Mouse (Mus musculus) bone marrow, adult 2 months (tissue): ENCODE measurements around the gene Gins2.

ENCODE experiments used
- CTCF ChIP-seq: fragments of 200-500 bp; IDR thresholded peaks from 2 replicates; pipeline ENCODE4 v1.5.1; 2011; ENCODE audit warnings: low read length, control low read depth; ENCODE audit not compliant: control insufficient read depth, insufficient read depth
- POLR2A ChIP-seq: fragments of 200-500 bp; IDR thresholded peaks from 2 replicates; pipeline ENCODE4 v1.6.1; 2011; ENCODE audit warnings: low read depth, mild to moderate bottlenecking, control low read depth, low read length, borderline replicate concordance; ENCODE audit not compliant: control insufficient read depth

- no peak for TF ChIP-seq CTCF
- no peak for TF ChIP-seq POLR2A
Observed at GRCm38 (mm10) chr8:120562680-120563347, 26.3 kb downstream of the Gins2 start.
